Mouse (Mus musculus): Measurements from ENCODE around the gene Kcnj12.

Kcnj12 gene

DNA sequence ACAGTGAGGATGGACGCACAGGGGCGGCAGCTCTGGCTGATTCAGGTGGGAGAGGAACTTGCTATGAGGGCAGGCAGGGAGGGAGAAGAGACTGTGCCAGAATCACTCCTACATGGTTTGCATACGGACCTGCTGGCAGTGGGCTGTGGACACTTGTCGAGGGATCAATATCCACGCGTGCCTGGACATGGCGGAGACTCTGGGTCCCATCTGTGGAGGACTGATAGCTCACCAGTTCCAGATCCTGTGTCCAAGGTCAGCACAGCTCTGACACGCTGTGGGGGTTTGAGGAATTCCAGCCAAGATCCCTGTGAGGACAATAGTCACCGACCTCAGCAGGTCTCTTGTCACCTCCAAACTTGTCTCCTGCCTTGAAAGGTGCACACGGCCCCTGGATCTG is 87.7 kb downstream of the Kcnj12 start:
- no peak for DNase-seq (ENCODE audit: low spot score)

DNA sequence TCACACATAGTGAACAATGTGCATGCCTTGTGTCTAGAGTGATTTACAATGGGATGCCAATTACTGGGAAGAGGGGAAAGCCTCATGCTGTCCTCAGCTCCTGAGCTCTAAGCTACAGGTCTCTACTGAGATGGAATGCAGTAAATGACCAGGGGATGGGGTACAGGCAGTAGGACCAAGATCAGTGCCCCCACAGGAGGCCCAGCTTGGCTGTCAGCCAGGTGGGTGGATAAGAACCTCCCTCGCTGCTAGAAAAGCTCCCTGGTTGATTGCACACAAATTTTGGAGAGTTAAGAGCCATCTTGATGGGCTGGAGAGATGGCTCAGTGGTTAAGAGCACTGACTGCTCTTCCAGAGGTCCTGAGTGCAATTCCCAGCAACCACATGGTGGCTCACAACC is 88.6 kb downstream of the Kcnj12 start:
- no peak for DNase-seq (ENCODE audit: low spot score)

DNA sequence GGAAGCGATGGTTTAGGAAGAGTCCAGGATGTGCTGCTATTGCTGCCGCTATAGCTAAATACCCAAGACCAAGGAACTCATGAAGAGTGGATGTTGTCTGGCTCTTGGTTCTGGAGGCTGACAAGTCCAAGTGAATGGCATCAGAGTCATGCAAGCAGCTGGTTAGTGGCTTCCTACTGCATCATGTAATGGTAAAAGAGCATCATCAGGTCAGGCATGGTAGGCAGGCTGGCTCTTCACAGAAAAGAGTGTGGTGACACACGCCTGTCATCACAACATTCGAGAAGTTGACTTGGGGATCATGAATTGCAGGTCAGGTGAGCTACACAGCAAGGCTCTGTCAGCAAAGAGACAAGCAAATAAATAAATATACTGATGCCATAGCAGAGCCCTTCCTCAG is 89.1 kb downstream of the Kcnj12 start:
- no peak for DNase-seq (ENCODE audit: low spot score)

- DNase-seq (ENCODE audit: low spot score) = no peak
Observed at GRCm38 (mm10) chr11:61112323-61112995, 90.1 kb downstream of the Kcnj12 start.

DNA sequence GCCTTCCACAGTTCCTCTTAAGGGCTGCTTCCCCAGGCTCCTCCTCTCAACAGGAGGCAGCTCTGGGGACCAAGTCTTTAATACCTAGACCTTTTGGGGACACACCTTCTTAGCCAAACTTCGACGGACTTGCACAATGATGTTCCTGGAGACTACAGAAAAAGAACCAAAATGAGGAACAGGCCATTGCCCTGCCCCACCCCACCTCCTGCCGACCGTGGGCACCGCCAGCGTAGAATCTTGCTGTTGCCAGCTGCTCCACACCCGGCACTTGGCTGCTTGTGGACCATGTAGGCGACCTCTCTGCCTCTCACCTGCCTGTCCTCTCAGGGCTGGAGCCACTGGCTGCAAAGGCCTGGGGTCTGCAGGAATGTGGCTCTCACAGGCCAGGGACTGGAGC is 93.9 kb downstream of the Kcnj12 start:
- no peak for DNase-seq (ENCODE audit: low spot score)

GRCm38 (mm10) chr11:61119996-61120583 is 97.7 kb downstream of the Kcnj12 start:
- DNase-seq (ENCODE audit: low spot score) = no peak
